Mouse (Mus musculus) G1E-ER4 (cell line): ENCODE results near the gene Stx18. TPM values are rescaled to one million over a fixed set of nuclear protein-coding genes. Genes with fewer than 3 reads are reported as not detected.

Experiments
- GATA1 ChIP-seq: IDR thresholded peaks from one replicate; pipeline ENCODE4 v1.8.0; 2012; ENCODE audit warnings: low read length, inconsistent platforms
- polyA plus RNA-seq: library from polyadenylated mRNA; stranded (reverse); fragments of >175 nt; gene quantifications from 2 replicates; pipeline ENCODE4 v1.2.3, GENCODE M21; 2012

Stx18 gene
- polyA plus RNA-seq, 1 experiment = 19.7 TPM

DNA sequence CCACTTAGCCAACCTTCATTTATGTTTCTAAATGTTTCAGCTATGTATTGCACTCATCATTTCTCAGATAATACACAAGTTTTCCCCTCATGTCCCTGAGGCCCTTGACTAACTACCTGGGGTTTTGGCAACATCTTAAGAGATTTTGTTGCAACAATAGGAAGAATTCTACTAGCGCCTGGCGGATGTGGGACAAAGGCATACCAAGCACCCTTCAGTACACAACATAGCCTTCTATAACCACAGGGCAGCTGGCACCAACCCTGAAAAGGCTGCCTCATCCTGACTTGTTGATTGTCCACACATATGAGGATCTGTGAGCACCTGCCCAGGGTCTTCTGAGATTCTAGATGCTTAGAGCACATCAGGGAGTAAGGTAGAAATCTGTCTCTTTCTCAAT lies 55.8 kb downstream of the Stx18 start:
- TF ChIP-seq GATA1 = no peak

- TF ChIP-seq GATA1 = no peak
Observed at GRCm38 (mm10) chr5:38097501-38098093, 59.1 kb downstream of the Stx18 start.

- no peak for TF ChIP-seq GATA1
Observed at GRCm38 (mm10) chr5:38099139-38099676, 60.7 kb downstream of the Stx18 start.

GRCm38 (mm10) chr5:38102945-38103344 lies 64.4 kb downstream of the Stx18 start:
- TF ChIP-seq GATA1 = no peak

DNA sequence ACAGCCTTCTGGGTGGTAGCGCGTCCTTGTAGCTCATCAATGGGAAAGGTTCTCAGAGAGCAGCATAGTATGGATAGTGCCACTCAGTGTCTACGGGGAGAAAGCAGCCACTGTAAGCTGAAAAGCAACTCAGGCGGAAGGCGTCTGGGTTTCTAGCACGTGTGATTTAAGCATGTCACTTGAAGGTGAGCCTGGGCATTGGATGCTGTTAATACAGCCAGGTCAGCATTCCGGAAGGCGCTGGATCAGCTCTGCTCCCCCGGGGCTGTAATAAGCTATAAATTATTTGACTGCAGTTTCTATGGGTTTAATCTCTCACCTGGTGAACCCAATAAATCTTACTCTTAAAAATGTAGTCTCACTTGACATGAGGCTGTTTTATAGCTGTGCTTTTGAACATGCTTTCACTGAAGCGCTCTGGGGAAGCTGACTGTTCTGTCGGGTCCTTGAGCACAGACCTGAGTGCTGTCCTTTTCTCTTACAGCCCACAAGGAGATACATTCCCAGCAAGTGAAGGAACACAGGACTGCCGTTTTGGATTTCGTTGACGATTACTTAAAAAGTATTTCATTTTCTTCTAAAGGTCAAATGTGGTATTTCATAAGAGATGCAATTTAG lies 67.6 kb downstream of the Stx18 start:
- TF ChIP-seq GATA1 = no peak

GRCm38 (mm10) chr5:38106807-38107206 lies 68.3 kb downstream of the Stx18 start:
- no peak for TF ChIP-seq GATA1

GRCm38 (mm10) chr5:38114526-38114925 lies 76.0 kb downstream of the Stx18 start:
- TF ChIP-seq GATA1 = no peak

DNA sequence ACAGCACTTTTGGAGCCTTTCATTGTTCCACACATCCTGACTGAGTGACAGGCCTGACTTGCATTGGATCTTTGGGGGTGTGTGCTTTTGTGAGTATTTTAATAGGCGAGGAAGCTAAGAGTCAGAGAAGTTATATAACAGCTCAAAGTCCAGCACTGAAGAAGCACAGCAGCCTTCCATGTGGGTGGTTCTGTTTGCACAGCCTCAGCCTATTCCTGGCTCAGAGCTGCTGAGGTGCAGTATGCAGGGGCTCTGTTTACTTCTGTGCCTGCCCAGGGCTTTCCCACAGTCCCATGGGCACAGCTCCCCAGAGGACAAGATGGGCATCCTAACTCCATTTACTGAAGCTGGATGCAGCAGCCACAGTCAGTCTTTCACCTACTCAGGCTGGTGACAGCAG lies 78.5 kb downstream of the Stx18 start:
- no peak for TF ChIP-seq GATA1

- TF ChIP-seq GATA1 = no peak
Observed at GRCm38 (mm10) chr5:38119268-38119667, 80.7 kb downstream of the Stx18 start.

DNA sequence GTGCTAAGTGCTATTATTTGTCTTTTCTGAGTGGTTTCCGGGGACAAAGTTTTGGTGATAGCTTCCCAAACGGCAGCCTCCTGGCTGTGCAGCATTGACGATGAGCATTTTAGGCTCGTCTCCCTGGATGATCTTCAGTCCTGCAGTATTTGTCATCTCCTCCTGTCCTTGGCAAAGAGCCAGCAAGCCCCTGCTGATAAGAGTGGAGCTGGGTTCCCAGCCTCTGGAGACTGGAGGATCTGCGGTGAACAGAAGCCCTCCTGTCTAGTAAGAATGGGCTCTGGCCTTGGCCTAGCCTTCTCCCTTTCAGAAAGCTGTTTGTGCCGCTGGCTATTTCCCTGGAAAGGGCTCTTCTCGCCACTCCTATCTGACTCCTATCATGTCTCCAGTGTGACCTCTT lies 83.2 kb downstream of the Stx18 start:
- TF ChIP-seq GATA1 = no peak

DNA sequence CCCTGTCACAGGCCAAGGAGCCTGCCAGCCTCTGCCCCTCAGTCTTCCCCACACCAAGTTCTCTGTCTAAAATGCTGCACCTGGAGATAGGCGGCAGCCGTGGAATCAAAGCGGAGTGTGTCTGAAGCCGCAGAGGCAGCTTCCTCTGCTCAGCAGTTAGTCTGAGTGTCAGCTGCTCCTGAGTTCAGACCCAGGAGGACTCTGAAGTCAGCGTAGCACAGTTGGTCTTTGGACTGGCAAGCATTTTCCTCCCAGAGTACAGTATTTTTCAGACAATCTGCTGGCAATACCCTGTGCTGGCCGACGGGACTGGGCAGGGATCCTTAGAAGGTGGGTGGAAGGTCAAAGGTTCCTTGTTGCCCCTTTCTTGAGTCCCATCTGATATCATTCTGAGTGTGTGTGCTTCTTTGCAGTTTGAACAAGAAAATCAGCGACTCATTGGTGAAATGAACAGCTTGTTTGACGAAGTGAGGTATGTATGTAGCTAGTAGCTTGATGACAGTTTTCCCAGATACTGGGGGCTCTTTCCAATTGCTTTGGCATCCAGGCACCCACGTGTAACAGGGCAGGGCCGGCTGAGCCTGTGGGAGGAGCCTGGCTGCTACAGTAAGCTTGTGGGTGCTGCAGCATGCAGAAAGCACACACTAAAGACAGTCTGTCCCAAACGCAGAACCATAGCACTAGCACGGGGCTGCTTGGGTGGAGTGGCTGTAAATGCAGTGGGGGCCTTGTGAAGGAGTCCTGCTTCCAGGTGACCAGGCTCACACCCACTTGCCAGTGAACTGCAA lies 88.2 kb downstream of the Stx18 start:
- TF ChIP-seq GATA1 = no peak

DNA sequence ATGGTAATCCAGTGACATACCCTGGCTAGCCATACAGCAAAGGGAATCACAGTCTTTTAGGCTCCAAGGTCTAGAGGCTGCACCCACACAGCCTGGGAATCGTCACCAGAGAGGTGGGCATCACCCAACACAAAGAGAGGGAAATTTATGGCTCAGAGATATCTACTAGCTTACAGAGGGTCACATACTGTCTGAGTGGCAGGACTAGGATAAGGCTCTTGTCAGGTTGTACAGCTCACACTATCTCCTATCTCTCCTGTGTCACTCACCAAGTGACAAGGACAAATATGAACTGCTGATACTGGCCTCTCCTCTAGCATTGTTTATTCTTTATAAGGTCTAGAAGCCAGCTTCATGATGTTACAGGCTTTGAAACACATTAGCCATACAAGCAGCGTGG lies 90.8 kb downstream of the Stx18 start:
- TF ChIP-seq GATA1 = no peak

- TF ChIP-seq GATA1 = no peak
Observed at GRCm38 (mm10) chr5:38136247-38136646, 97.7 kb downstream of the Stx18 start.

DNA sequence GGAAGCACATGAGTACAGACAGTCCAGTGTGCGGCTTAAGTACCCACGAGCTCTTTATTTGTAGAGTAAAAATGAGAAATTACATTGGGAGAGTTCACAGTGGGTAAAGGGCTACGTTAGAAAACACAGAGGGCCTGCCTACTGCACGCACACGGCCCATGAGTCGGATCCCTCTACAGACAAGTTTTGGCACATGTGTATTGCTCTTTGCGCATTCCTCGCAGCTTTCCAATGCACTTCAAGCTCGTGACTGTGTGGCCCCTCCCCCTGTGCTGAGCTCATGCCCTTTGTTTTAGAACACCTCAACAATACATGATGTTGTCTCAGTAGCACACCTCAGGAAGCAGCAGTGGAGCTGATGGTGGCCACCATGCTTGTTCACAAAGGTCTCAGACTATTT lies 98.6 kb downstream of the Stx18 start:
- no peak for TF ChIP-seq GATA1

DNA sequence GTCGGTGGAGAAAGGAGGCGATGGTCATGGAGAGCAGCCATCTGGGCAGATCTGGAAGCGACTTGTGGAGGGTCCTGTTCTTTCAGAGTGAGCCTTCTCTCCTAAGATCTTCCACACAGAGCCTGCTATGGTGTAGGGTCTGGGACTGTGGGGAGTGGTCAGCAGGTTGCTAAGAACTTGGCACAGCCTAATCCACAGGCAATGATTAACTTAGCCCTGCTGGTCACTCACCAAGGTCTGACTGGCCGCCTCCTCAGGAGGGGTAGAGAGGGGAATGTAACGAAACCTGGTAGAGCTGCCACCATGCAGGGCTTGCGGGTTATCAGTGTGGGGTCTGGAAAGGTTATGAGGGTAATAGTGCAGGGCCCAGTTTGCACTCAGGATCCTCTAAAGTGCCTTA lies 102.4 kb downstream of the Stx18 start:
- TF ChIP-seq GATA1 = no peak

DNA sequence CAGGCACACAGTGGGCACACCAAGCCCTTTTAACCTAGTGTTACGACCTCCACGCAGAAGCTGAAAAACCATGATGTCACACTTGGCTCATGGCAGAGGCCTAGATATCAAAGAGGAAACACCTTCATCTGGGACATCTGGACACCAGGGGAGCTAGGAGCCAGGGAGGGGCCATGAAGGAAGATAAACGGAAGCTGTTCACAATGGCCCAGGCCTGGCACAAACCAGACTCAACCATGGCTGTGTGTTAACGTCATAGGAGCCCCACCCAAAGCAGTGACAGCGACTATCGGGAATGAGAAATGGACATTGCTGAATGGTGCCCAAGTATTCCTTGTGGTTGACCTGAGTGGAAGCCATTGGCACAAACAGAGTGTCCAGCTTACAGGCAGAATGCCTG lies 108.0 kb downstream of the Stx18 start:
- TF ChIP-seq GATA1 = no peak
